Mouse (Mus musculus): Measurements from ENCODE around the gene Tmem59. TPM values are rescaled to one million over a fixed set of nuclear protein-coding genes. Genes with fewer than 3 reads are reported as not detected.

Tmem59 gene
- polyA plus RNA-seq, 1 experiment from 2014 or later = 454 TPM

DNA sequence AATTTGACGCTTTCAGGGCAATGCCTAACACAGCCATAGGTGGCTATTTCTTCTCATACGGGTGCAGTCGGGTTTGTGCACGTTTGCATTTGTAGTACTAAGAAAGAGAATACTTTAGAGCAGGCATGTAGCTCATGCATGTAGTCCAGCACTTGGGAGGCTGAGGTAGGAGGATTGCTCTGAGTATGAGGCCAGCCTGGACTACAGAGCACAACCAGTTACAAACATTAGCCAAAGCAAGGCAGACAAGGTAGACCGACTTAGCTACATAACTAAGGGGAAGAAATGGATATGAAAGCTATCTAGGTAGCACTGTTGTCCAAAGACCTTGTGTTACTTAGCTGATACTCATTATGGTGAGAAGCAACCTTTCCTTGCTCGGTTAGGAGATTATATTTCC, 3.7 kb downstream of the Tmem59 start:
- no peaks in the 10 kb centered on the region for H3K27me3 ChIP-seq
- no peak overlapping the region for H3K9ac ChIP-seq
- H3K4me1 ChIP-seq = peaks cover 24% of the 10 kb centered on the region
- peaks cover 7% of the 10 kb centered on the region; the same call in 1 of the 2 replicates for H3K36me3 ChIP-seq
- ATAC-seq (ENCODE audit: borderline replicate concordance, extremely low read depth, low FRiP score, low TSS enrichment) = no peak
- no peak overlapping the region for H3K4me3 ChIP-seq
- no peak overlapping the region for H3K27ac ChIP-seq
- no peaks in the 10 kb centered on the region for H3K9me3 ChIP-seq
- 73% methylated on average over 6 of the region's 6 CpGs for WGBS
- H3K4me2 ChIP-seq = no peak overlapping the region

GRCm38 (mm10) chr4:107182796-107183195, 4.6 kb downstream of the Tmem59 start:
- H3K27me3 ChIP-seq = no peaks in the 10 kb centered on the region
- no peak overlapping the region for H3K4me2 ChIP-seq
- H3K36me3 ChIP-seq = peaks cover 16% of the 10 kb centered on the region
- no peak for ATAC-seq (ENCODE audit: borderline replicate concordance, extremely low read depth, low FRiP score, low TSS enrichment)
- H3K4me3 ChIP-seq = no peak overlapping the region
- no peaks in the 10 kb centered on the region for H3K9me3 ChIP-seq
- peaks cover 16% of the 10 kb centered on the region for H3K4me1 ChIP-seq
- no peak overlapping the region for H3K27ac ChIP-seq
- 64% methylated on average over 2 of the region's 2 CpGs for WGBS
- no peak overlapping the region for H3K9ac ChIP-seq

GRCm38 (mm10) chr4:107183203-107183602, 5.0 kb downstream of the Tmem59 start:
- WGBS = 79% methylated on average over 4 of the region's 4 CpGs
- Histone ChIP-seq H3K36me3 (peaks cover 20% of the 10 kb centered on the region), H3K9me3 (no peaks in the 10 kb centered on the region), H3K4me2 (no peak overlapping the region), H3K27ac (no peak overlapping the region), H3K27me3 (no peaks in the 10 kb centered on the region), H3K4me3 (no peak overlapping the region), H3K9ac (no peak overlapping the region), H3K4me1 (peaks cover 16% of the 10 kb centered on the region)
- no peak for ATAC-seq (ENCODE audit: borderline replicate concordance, extremely low read depth, low FRiP score, low TSS enrichment)

DNA sequence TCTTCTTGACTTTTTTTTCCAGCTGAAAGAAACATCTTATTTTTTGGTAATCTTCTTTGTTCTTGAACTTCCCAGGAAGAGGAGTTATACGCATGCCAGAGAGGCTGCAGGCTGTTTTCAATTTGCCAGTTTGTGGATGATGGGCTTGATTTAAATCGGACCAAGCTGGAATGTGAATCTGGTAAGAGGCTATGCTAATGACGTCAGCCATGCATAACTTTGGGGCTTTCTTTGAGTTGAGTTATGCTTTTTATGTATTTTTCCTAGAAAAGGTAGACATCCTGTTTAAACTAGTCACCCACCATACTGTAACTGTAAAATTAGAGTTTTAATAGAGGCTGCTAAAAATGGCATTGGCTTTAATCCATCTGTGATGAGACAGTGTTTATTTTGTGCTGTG, 7.5 kb downstream of the Tmem59 start:
- no peak overlapping the region for H3K9ac ChIP-seq
- WGBS = 58% methylated on average over 3 of the region's 3 CpGs
- H3K4me3 ChIP-seq = no peak overlapping the region
- no peaks in the 10 kb centered on the region for H3K27me3 ChIP-seq
- no peaks in the 10 kb centered on the region for H3K9me3 ChIP-seq
- no peak overlapping the region for H3K4me2 ChIP-seq
- no peak for ATAC-seq (ENCODE audit: borderline replicate concordance, extremely low read depth, low FRiP score, low TSS enrichment)
- no peak overlapping the region for H3K27ac ChIP-seq
- H3K4me1 ChIP-seq = peaks cover 6% of the 10 kb centered on the region
- H3K36me3 ChIP-seq = peaks cover 41% of the 10 kb centered on the region

DNA sequence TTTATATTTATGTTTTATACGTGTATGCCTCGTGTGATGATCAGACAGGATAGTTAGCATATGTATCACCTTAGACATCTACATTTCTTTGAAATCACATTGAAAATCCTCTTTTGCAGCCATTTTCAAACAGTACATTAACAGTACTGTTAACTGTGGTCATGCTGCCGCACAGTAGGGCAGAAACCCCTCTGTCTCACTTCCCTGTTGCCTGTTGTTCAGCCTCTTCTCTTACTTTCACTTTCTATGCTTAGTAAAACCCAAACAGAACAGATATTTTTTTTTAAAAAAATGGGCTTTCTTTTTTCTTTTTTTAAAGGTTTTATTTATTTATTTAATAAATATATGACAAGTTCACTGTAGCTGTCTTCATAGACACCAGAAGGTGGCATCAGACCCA, 15.6 kb downstream of the Tmem59 start:
- peaks cover 77% of the 10 kb centered on the region for H3K36me3 ChIP-seq
- no peak overlapping the region for H3K4me2 ChIP-seq
- no peaks in the 10 kb centered on the region for H3K9me3 ChIP-seq
- H3K4me1 ChIP-seq = no peaks in the 10 kb centered on the region
- whole genome bisulfite sequencing = 89% methylated on average over 3 of the region's 3 CpGs
- H3K27me3 ChIP-seq = no peaks in the 10 kb centered on the region
- H3K9ac ChIP-seq = no peak overlapping the region
- no peak overlapping the region for H3K27ac ChIP-seq
- ATAC-seq (ENCODE audit: borderline replicate concordance, extremely low read depth, low FRiP score, low TSS enrichment) = no peak
- H3K4me3 ChIP-seq = no peak overlapping the region

GRCm38 (mm10) chr4:107196454-107196853, 18.3 kb downstream of the Tmem59 start:
- no peak for ATAC-seq (ENCODE audit: borderline replicate concordance, extremely low read depth, low FRiP score, low TSS enrichment)
- Histone ChIP-seq H3K9me3 (no peaks in the 10 kb centered on the region), H3K27ac (no peak overlapping the region), H3K4me2 (no peak overlapping the region), H3K36me3 (peaks cover 80% of the 10 kb centered on the region), H3K4me3 (no peak overlapping the region), H3K9ac (no peak overlapping the region), H3K4me1 (no peaks in the 10 kb centered on the region), H3K27me3 (no peaks in the 10 kb centered on the region)
- 79% methylated on average over 2 of the region's 2 CpGs for WGBS

DNA sequence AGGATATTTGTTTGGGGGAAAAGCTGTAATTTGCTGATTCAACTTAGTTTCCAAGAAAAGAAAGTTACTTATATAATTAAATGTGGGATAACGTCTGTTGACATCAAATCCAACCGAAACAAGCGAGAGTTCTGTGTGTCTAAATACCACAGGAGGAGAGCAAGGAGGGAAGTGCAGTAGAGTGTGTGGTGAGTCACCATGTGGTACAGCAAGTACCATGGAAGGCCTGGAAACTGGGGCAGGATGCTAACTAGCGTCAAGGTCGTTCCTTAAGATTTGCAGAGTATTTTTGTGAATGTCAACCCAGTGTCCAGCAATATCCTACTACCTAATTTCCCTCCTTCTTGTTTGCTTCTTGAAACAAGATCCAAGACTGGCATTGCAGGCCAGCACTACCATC, 19.9 kb downstream of the Tmem59 start:
- Histone ChIP-seq H3K27me3 (no peaks in the 10 kb centered on the region), H3K9me3 (no peaks in the 10 kb centered on the region), H3K27ac (no peak overlapping the region), H3K9ac (no peak overlapping the region), H3K4me3 (no peak overlapping the region), H3K4me1 (no peaks in the 10 kb centered on the region), H3K36me3 (peaks cover 78% of the 10 kb centered on the region), H3K4me2 (no peak overlapping the region)
- no peak for ATAC-seq (ENCODE audit: borderline replicate concordance, extremely low read depth, low FRiP score, low TSS enrichment)
- WGBS = 93% methylated on average over 5 of the region's 5 CpGs

- Histone ChIP-seq H3K9ac (no peak overlapping the region), H3K27ac (no peak overlapping the region), H3K36me3 (peaks cover 67% of the 10 kb centered on the region), H3K27me3 (no peaks in the 10 kb centered on the region), H3K4me1 (no peaks in the 10 kb centered on the region), H3K4me2 (no peak overlapping the region), H3K4me3 (no peak overlapping the region), H3K9me3 (no peaks in the 10 kb centered on the region)
- ATAC-seq (ENCODE audit: borderline replicate concordance, extremely low read depth, low FRiP score, low TSS enrichment) = no peak
- 95% methylated on average over 3 of the region's 3 CpGs for WGBS
Measured at GRCm38 (mm10) chr4:107201779-107202178, 23.6 kb downstream of the Tmem59 start.

DNA sequence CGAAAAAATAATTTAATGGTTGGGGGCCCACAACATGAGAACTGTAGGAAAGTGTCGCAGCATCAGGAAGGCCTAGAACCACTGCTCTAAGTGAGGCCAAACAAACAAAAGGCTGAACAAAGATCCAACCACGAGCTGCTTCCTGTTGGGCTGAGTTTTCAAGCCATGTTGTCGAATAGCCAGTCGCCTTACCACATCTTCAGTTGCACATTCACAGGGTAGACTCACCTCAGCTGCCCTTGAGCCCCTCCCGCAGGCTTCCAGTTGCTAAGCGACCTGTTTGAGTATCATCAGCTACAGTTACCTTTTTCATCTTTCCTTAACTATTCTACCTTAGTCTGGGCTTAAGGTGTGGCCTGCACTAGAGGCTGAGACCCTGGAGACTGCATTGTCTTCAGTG, 24.8 kb downstream of the Tmem59 start:
- Histone ChIP-seq H3K4me3 (no peak overlapping the region), H3K27ac (no peak overlapping the region), H3K27me3 (no peaks in the 10 kb centered on the region), H3K9me3 (no peaks in the 10 kb centered on the region), H3K4me1 (no peaks in the 10 kb centered on the region), H3K9ac (no peak overlapping the region), H3K4me2 (no peak overlapping the region), H3K36me3 (peaks cover 56% of the 10 kb centered on the region)
- no peak for ATAC-seq (ENCODE audit: borderline replicate concordance, extremely low read depth, low FRiP score, low TSS enrichment)
- 76% methylated on average over 7 of the region's 7 CpGs for WGBS

DNA sequence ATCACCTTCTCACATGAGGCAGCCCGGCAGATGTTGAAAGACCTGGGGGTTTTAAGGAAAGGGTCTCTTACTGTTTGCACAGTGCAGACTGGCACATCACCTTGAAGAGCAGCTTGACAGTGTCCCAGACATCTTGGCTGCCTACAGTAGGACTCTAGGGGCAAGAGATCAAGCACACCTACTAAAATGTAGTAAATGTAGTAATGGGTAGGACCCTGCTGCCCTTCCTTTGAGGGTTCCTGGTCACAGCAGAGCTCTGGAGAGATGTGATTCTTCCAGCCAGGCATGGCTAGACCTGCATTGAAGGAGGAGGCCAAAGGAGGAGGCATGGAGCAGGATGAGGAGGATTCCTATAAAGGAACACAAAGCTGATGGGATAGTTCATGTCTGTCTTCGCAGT, 28.8 kb downstream of the Tmem59 start:
- H3K36me3 ChIP-seq = peaks cover 18% of the 10 kb centered on the region
- H3K9me3 ChIP-seq = no peaks in the 10 kb centered on the region
- ATAC-seq (ENCODE audit: borderline replicate concordance, extremely low read depth, low FRiP score, low TSS enrichment) = no peak
- 90% methylated on average over 2 of the region's 2 CpGs for WGBS
- peaks cover 20% of the 10 kb centered on the region for H3K4me1 ChIP-seq
- no peak overlapping the region for H3K9ac ChIP-seq
- H3K4me2 ChIP-seq = no peak overlapping the region
- no peak overlapping the region for H3K27ac ChIP-seq
- H3K4me3 ChIP-seq = no peak overlapping the region
- H3K27me3 ChIP-seq = no peaks in the 10 kb centered on the region

DNA sequence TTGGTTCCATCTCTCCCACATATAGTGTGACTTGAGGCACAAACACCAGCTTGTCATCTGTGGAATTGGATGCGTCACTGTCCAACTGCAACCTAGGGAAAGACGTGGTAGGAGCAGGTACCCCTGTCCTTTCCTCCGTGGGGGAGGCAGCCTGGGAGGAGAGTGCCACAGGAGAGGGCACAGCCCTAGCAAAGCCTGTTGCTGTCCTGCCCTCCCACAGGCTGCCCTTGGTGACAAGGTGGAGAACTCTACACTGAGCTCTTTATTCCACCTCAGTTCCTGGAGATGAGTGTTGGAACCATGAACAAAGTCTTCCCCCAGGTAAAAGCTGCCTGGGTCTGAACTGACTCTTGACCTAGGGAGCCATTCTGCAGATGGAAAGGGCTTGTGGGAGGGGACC, 30.7 kb downstream of the Tmem59 start, which contains the start of gene Ldlrad1:
Gene Ldlrad1, plus strand, starts transcription at position 301 of the 400 bp plus-strand sequence.
- Histone ChIP-seq H3K27me3 (no peaks in the 10 kb centered on the region), H3K9me3 (no peaks in the 10 kb centered on the region), H3K36me3 (peaks cover 13% of the 10 kb centered on the region), H3K4me1 (peaks cover 32% of the 10 kb centered on the region), H3K4me2 (no peak within 1 kb of the TSS; the same call in 1 of the 2 replicates), H3K4me3 (no peak within 1 kb of the TSS), H3K27ac (peak within 1 kb of the TSS; percentile 87), H3K9ac (no peak within 1 kb of the TSS)
- ATAC-seq (ENCODE audit: borderline replicate concordance, extremely low read depth, low FRiP score, low TSS enrichment) = no peak
- 81% methylated on average over 3 of the region's 3 CpGs for WGBS

- Histone ChIP-seq H3K27ac (peak overlapping the region; percentile 87), H3K4me1 (peaks cover 32% of the 10 kb centered on the region), H3K4me3 (no peak overlapping the region), H3K9ac (no peak overlapping the region), H3K9me3 (no peaks in the 10 kb centered on the region), H3K36me3 (no peaks in the 10 kb centered on the region; the same call in 1 of the 2 replicates), H3K27me3 (no peaks in the 10 kb centered on the region), H3K4me2 (no peak overlapping the region; the same call in 1 of the 2 replicates)
- peak; percentile 52; the same call in 1 of the 2 replicates for ATAC-seq (ENCODE audit: borderline replicate concordance, extremely low read depth, low FRiP score, low TSS enrichment)
- 46% methylated on average over 5 of the region's 5 CpGs for WGBS
Measured at GRCm38 (mm10) chr4:107210483-107211097, 32.4 kb downstream of the Tmem59 start.
